Mouse (Mus musculus) left cerebral cortex, postnatal 14 days (tissue): Measurements from ENCODE around the gene Eif4g3. TPM values are rescaled to one million over a fixed set of nuclear protein-coding genes. Genes with fewer than 3 reads are reported as not detected.

ENCODE experiments used
- DNase-seq, 2 experiments: peaks; one replicate each; pipeline ENCODE4 v3.0.0; 2021 to 2022; ENCODE audit warnings: low spot score in 2 of 2, mixed read lengths in 1 of 2
- intact Hi-C: fragments of 180-260 bp; cut with DNase I; formaldehyde crosslinking; loops from one replicate; pipeline ENCODE4 v1.15.1; 2025
- total RNA-seq, 2 experiments: library from RNA; stranded (reverse); gene quantifications; 2 replicates each; pipeline ENCODE4 v1.2.3; 2021

Gene Eif4g3
- total RNA-seq, 2 experiments from 2014 or later: 199 TPM

DNA sequence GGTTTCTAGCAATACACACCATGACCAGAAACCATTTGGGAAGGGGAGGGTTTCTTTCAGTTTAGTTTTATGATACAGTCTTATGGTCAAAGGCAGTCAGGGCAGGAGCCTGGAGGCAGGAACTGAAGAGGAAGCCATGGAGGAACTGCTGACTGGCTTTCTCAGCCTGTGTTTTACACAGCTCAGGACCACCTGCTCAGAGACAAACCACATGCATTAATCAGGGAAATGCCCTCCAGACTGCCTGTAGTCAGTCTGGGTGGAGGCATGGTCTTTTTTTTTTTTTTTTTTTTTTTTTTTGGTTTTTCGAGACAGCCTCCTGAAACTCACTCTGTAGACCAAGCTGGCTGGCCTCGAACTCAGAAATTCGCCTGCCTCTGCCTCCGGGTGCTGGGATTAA, 179.9 kb downstream of the Eif4g3 start:
- DNase-seq: no peak
- intact Hi-C loops: no loop called here

DNA sequence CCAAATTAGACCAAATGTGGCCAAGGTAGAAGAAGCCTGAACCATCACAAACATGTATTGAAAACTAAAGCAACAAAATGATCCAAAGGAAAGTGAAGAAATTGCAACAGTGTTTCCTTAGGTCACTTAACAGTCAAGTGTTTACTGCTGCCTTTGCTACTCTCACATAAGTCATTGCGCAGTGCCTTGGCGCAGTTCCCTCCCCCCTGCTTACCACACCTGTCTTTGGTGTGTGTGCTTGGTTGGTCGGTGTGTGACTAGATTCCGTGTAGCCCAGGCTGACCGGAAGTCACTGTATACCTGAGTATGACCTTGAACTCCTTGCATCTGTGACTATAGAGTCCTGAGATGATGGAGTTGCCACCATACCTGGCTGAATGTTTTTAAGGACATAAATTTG, 186.6 kb downstream of the Eif4g3 start:
- intact Hi-C loops: no loop called here
- no peak for DNase-seq

DNA sequence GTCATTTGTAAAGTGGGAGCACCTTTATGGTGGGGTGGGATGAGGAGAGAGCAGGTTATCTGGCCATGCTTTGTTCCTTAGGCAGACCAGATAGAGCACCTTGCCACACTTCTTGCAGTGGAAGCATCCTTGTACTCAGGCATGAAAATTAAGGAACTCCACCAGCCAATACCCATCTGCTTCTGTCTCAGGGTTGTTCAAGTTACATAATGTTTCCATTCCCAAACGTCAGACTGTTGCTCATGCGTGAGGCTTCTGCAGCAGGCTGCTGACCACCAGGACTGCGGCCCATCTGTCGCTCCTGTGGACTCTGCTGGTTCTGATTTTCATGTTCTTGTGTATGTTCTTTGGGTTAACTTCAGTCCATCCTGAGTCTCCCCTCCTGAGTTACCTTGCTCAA, 187.9 kb downstream of the Eif4g3 start:
- no peak for DNase-seq
- intact Hi-C loops: no loop called here

- intact Hi-C loops: no loop called here
- no peak for DNase-seq
Measured at GRCm38 (mm10) chr4:138184056-138184455, 191.2 kb downstream of the Eif4g3 start.

- no peak for DNase-seq
- intact Hi-C loops: no loop called here
Measured at GRCm38 (mm10) chr4:138184573-138184981, 191.8 kb downstream of the Eif4g3 start.

DNA sequence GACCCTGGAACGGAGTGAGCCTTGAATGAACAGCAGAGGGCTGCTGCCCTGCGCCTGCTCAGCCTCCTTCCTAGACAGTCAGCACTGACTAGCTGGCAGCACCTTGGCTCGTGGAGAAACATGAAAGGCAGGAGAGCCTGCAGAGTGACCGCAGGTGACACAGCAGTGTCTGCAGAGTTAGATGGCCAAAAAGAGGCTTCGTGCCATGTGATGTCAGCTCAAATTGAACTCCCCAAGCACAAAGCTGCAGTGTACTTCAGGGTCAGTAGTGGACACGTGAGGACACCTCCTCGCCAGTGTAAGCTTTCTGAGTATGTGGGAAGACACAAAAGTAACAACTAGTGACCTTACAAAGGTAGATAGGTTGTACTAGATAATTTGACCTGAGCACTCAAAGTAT, 193.1 kb downstream of the Eif4g3 start:
- intact Hi-C loops: no loop called here
- DNase-seq: no peak

GRCm38 (mm10) chr4:138187995-138188394, 195.2 kb downstream of the Eif4g3 start:
- intact Hi-C loops: no loop called here
- DNase-seq: no peak

DNA sequence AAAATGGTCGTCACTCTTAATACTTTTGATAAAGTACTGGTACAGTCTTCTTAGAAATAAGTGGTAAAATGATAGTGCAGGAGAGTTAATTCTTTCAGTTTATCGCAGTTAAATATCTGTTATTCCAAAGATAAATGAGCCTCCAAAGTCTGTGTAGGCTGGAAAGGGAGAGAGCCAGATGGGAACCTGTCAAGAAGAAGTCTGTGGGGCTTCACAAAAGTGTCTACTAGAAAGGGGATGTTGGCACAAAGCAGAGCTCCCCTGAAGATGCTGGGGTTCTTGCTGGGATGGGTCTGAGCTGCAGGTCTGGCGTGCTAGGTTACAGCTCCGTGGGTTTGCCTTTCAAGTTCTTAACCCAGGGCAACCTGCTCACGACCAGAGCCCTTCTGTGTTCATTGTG, 199.7 kb downstream of the Eif4g3 start:
- intact Hi-C loops: no loop called here
- no peak for DNase-seq

DNA sequence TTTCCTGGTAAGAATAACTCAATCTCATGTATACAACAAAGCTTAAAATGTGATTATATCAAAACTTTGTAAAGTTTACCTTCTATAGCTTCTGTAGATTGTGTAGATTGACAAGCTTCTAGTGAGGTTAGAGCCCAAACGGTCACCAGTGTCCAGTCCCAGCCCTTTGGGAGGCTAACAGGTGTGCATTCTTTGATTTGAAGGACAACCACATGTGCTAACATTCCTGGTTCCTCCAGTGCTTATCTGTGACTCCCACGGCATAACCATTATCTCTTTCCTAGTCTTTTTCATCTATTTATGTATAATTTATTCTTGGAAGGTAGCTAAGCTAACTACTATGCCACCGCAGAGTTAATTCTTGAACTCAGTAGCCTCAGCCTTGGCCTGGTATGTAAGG, 207.9 kb downstream of the Eif4g3 start:
- intact Hi-C loops: no loop called here
- DNase-seq: no peak

DNA sequence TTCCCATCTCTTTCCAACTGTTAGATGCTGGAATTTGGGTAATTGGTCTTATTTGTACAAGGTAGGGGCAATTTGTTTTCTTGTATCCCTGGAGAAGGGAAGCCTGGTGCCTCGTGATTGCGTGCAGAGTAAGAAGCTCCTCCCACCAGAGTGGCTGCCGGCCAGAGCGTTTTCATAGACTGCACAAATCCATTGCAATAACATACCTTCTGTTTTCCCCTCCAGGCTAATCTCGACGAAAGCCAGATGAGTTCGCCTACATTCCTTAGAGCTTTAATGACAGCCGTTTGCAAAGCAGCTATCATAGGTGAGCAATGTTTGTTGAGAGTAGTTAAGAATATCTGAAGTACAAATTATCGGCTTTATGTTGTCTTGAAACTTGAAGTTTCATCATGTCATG, 208.9 kb downstream of the Eif4g3 start:
- no peak for DNase-seq
- intact Hi-C loops: no loop called here

- DNase-seq: no peak
- intact Hi-C loops: loop anchor here (10.0 kb wide), 1 partner anchor 245 kb away; no protein-coding TSS in a partner anchor
Measured at GRCm38 (mm10) chr4:138210116-138210515, 217.3 kb downstream of the Eif4g3 start.

DNA sequence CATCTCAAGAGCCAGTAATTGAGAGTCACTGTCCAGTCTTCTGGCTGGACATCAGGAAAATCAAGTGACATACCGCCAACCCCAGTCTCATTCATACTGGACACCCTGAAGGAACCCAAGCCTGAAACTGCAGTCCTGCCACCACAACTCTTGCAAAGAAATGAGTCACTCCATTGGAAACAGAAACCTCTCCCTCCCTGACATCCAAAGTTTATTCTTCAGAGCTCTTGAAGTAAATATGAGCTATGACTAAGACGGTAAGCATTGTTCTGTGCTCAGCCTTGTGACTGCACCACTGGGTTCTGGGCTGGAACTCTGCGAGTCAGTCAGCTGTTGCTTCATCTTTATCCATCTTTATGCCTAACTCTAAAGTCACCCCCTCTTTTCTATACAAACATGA, 221.0 kb downstream of the Eif4g3 start:
- intact Hi-C loops: loop anchor here (10.0 kb wide), 1 partner anchor 249 kb away; no protein-coding TSS in a partner anchor
- no peak for DNase-seq

DNA sequence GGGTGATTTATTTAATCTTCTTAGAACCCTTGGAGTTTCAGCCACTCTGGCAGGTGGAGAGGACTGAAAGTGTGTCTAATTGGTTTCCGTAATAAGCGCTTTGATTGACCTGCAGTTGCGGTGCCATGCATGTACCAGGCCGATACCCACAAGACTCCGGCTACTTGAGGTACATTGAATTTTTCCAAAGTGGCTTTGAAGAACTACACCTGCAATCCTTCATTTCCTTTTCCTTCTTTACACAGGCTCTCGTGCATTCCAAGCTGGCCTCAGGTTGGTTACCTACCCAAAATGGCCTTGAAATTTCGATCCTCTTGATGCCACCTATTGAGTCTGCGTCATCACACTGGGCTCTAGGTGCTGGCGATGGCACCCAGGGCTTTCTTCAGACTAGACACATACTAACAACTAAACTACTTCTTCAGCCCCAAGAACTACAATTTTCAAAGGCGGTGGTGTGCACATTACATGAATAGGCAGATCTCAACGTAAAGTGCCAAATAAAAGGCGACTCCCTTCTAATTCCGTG, 222.9 kb downstream of the Eif4g3 start:
- peak in 1 of 2 experiments; percentile 29 for DNase-seq
- intact Hi-C loops: loop anchor here (10.0 kb wide), 1 partner anchor 251 kb away; no protein-coding TSS in a partner anchor

DNA sequence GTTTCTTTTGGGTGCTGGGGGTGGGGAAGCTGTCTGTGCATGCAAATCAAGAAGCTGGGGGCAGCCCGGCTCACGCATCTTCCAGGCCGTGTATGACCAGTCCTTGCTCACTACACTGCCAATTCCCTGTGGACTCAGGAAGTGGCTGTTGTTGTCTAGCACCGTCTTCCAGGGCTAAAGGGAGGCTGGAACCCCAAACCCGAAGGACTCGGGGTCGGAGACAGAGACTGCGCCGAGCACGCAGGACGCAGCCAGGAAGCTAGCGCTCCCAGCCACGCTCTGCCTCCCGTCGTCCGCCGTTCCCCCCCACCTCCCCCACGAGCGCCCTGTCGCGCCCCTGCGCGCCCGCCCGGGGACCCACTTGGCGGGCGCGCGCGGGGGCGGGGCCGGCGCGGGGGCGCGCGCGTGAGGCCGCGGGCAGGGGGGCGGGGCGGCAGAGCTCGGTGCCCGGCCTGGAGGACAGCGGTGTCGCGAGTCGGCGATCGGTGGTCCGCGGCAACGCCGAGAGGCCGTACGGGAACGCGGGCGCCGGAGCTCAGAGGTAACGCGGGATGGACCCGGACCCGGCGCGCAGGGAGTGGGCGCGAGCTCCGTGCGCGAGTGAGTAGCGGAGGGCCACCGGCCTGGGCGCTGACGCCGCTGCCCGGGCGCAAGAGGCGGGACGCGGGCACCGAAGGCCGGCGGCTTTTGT, 223.5 kb downstream of the Eif4g3 start, which contains the start of gene Hp1bp3:
Gene Hp1bp3 (plus strand): TSS at position 97 of the 691 bp plus-strand sequence.
- intact Hi-C loops: loop anchor here (10.0 kb wide), 1 partner anchor 252 kb away; no protein-coding TSS in a partner anchor
- DNase-seq: peak; percentile 75

DNA sequence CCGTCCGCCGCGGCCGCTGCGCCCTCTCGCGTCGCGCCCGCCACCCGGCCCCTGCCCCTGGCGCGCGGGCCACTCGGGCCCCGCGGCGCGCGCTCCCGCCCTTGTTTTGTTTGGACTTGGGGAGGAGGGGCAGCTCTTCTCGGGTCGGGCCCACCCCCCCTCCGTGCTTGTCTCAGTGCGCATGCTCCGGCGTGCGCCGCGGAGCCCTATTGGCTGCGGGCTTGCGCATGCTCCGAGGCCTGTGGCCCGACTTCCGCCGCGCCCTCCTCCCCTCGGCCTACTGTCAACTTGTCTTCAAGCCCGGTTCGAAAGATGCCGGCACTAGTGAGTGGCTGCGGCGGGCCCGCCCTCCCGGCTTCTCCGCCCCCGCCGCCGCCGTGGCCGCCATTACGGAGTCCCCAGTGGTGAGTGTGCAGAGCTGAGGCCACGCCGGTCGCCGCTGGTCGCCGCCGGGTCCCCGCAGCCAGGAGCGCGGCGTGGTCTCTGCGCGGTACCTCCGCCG, 224.1 kb downstream of the Eif4g3 start:
- intact Hi-C loops: loop anchor here (10.0 kb wide), 1 partner anchor 252 kb away; no protein-coding TSS in a partner anchor
- peak; percentile 98 to 99 for DNase-seq

DNA sequence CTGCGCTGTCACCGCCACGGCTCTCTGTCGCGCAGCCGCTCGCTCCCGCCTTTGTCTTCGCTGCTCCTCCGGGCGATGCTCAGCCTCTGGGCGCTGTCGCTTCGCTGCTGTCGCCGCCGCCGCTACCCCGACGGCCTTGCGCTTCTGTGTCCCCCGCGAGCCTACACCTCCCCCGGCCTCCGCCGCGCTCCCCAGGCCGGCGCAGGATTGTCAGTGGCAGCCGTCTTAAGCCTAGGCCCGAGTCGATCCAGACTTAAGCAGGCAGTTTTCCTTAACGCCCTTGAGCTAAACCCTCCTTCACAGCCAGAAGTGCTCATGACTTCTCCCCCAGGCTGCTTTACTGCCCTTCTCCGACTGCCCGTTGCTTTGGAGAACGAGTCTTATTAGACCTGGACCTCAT, 224.6 kb downstream of the Eif4g3 start:
- DNase-seq: no peak
- intact Hi-C loops: loop anchor here (10.0 kb wide), 1 partner anchor 253 kb away; no protein-coding TSS in a partner anchor

GRCm38 (mm10) chr4:138217951-138218685, 225.3 kb downstream of the Eif4g3 start:
- DNase-seq: no peak
- intact Hi-C loops: loop anchor here (10.0 kb wide), 1 partner anchor 253 kb away; no protein-coding TSS in a partner anchor

GRCm38 (mm10) chr4:138219331-138219730, 226.5 kb downstream of the Eif4g3 start:
- no peak for DNase-seq
- intact Hi-C loops: loop anchor here (10.0 kb wide), 1 partner anchor 255 kb away; no protein-coding TSS in a partner anchor

DNA sequence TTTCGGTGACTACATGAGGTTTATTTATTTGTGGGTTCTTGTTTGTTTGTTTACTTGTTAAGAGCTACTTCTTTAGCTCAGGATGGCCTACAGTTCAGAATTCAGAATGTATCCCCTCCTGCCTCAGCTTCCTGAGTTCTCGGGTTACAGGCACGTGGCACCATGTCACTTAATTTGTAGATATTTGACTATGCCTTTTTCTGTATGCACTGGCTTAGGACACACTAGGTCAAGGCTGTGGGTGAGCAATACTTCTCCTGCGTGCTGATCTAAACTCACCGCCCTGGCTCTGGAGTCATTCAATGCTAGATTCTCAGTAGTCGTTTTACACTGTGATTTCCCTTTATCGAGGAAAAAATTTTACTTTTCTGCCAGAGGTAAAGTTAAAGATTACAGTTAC, 227.9 kb downstream of the Eif4g3 start:
- intact Hi-C loops: no loop called here
- DNase-seq: no peak

GRCm38 (mm10) chr4:138221406-138221805, 228.6 kb downstream of the Eif4g3 start:
- intact Hi-C loops: no loop called here
- DNase-seq: no peak
